Comparison of ENCODE assay signal across 8 mouse cellular contexts in the genomic region with DNA sequence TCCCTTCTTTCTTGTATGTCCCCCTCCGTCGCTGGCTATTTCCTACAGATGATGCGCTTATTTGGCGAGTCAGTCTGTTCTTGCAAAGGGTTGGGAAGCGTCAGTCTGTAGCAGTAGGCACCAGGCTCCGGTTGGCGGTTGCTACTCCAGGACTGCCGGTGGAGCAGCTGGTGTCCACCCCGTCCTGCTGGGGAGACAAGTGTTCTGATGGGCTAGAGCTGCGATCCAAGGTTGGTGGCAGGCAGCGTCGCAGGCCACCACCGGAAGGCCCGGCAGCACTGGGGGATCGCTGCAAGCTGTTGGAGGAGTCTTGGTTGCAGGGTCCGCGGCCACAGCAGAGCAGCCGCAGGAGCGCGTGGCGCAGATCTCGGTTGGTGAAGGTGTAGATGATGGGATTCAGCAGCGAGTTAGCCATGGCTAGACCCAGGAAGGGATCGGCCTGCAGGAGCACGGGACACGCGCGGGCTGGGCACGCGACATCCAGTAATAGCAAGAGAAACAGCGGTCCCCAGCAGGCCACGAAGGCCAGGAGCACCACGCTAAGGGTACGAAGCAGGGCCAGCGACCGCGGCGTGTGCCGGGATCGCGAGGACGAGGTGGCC. TPM values are rescaled to one million over a fixed set of nuclear protein-coding genes. Genes with fewer than 3 reads are reported as not detected.
DNase-seq lines count a peak whose midpoint lies in the region; ATAC-seq and TF ChIP-seq lines count a peak whose summit lies in the region.

No protein-coding gene starts in this region.

- DNase-seq in heart, adult 18-20 months = no peak
- DNase-seq in MEL (ENCODE audit: low read depth, low spot score) = no peak
- DNase-seq in liver, postnatal 0 days = no peak
- DNase-seq in adrenal gland, postnatal 36 days = no peak
- DNase-seq in adrenal gland, adult 8-10 months = no peak
- DNase-seq in gastrocnemius, postnatal 10 days = no peak

- H3K36me3 ChIP-seq in heart, embryonic 13.5 days = no peaks in the 10 kb centered on the region
- peaks cover 0 to 6% of the 10 kb centered on the region in 2 experiments; a peak in 2 of 4 replicates for H3K36me3 ChIP-seq in MEL (ENCODE audit: control insufficient read depth in 1 of 2, insufficient read depth in 2 of 2, low read length in 2 of 2)
- no peaks in the 10 kb centered on the region for H3K36me3 ChIP-seq in forebrain, embryonic 15.5 days
- H3K36me3 ChIP-seq in liver, postnatal 0 days (replicated peaks; ENCODE audit: insufficient read depth, low read length) = no peaks in the 10 kb centered on the region

- H3K9me3 ChIP-seq in heart, embryonic 13.5 days = peaks cover 5% of the 10 kb centered on the region; the same call in 1 of the 2 replicates
- H3K9me3 ChIP-seq in MEL (replicated peaks; ENCODE audit: insufficient read depth, low read length) = no peaks in the 10 kb centered on the region
- H3K9me3 ChIP-seq in forebrain, embryonic 15.5 days = no peaks in the 10 kb centered on the region
- H3K9me3 ChIP-seq in liver, postnatal 0 days (ENCODE audit: low read length) = no peaks in the 10 kb centered on the region

- no peak for TF ChIP-seq POLR2A in MEL (IDR thresholded peaks at IDR 0.05; ENCODE audit: control insufficient read depth in 1 of 2, insufficient read depth in 1 of 2, low read depth in 1 of 2, low read length in 2 of 2, poor library complexity in 1 of 2)

- H3K9ac ChIP-seq in heart, embryonic 13.5 days = peak overlapping the region; percentile 73
- H3K9ac ChIP-seq in MEL (ENCODE audit: control insufficient read depth, low read depth, low read length, poor library complexity, severe bottlenecking) = no peak overlapping the region
- H3K9ac ChIP-seq in forebrain, embryonic 15.5 days (replicated peaks) = peak overlapping the region; percentile 46
- no peak overlapping the region for H3K9ac ChIP-seq in liver, postnatal 0 days (replicated peaks)

- no peak for TF ChIP-seq EP300 in MEL (IDR thresholded peaks at IDR 0.05; ENCODE audit: low read depth in 1 of 2, low read length in 2 of 2)
- TF ChIP-seq EP300 in liver, postnatal 0 days (IDR thresholded peaks at IDR 0.05; ENCODE audit: low read depth) = no peak

- H3K4me1 ChIP-seq in heart, embryonic 13.5 days = peaks cover 32% of the 10 kb centered on the region
- H3K4me1 ChIP-seq in MEL (ENCODE audit: control insufficient read depth in 1 of 2, insufficient read depth in 2 of 2, low read length in 2 of 2) = peaks cover 2 to 12% of the 10 kb centered on the region in 2 experiments; a peak in 3 of 4 replicates
- peaks cover 24% of the 10 kb centered on the region for H3K4me1 ChIP-seq in forebrain, embryonic 15.5 days
- peaks cover 30% of the 10 kb centered on the region for H3K4me1 ChIP-seq in liver, postnatal 0 days (ENCODE audit: insufficient read depth)

- WGBS in heart, embryonic 13.5 days = 6% methylated on average over 42 of the region's 42 CpGs
- WGBS in forebrain, embryonic 15.5 days = 3% methylated on average over 42 of the region's 42 CpGs
- WGBS in liver, postnatal 0 days (ENCODE audit: insufficient replicate concordance) = 14% methylated on average over 42 of the region's 42 CpGs

- H3K79me2 ChIP-seq in MEL (ENCODE audit: control insufficient read depth, insufficient read depth, low read length, poor library complexity) = peaks cover 5% of the 10 kb centered on the region

- no peak overlapping the region for H3K27ac ChIP-seq in heart, embryonic 13.5 days (replicated peaks)
- H3K27ac ChIP-seq in MEL (ENCODE audit: control insufficient read depth, low read depth, low read length) = no peak overlapping the region
- no peak overlapping the region for H3K27ac ChIP-seq in forebrain, embryonic 15.5 days (replicated peaks)
- H3K27ac ChIP-seq in liver, postnatal 0 days (ENCODE audit: low read depth) = no peak overlapping the region

- ATAC-seq in heart, embryonic 13.5 days (ENCODE audit: extremely low read depth, insufficient number of reproducible peaks, low FRiP score, low TSS enrichment) = no peak
- ATAC-seq in forebrain, embryonic 15.5 days (replicated peaks) = 0 out of 2 replicates have a peak, but pooled peaks have one; percentile 11
- no peak for ATAC-seq in liver, postnatal 0 days

- no peak for TF ChIP-seq RAD21 in MEL (IDR thresholded peaks at IDR 0.05; ENCODE audit: low read depth, low read length)

- peaks cover 73% of the 10 kb centered on the region for H3K27me3 ChIP-seq in heart, embryonic 13.5 days (replicated peaks)
- H3K27me3 ChIP-seq in MEL (ENCODE audit: control insufficient read depth in 1 of 2, insufficient read depth in 2 of 2, low read length in 2 of 2) = no peaks in the 10 kb centered on the region; a peak in 1 of 4 replicates
- peaks cover 61% of the 10 kb centered on the region for H3K27me3 ChIP-seq in forebrain, embryonic 15.5 days
- H3K27me3 ChIP-seq in liver, postnatal 0 days (ENCODE audit: insufficient read depth, low read length) = peaks cover 56% of the 10 kb centered on the region

- TF ChIP-seq CTCF in MEL (IDR thresholded peaks at IDR 0.05 in 2 of 3, conservative IDR thresholded peaks at IDR 0.05 in 1 of 3; ENCODE audit: control insufficient read depth in 1 of 3, insufficient read depth in 1 of 3, low read depth in 2 of 3, low read length in 3 of 3, poor library complexity in 1 of 3, severe bottlenecking in 1 of 3) = no peak
- no peak for TF ChIP-seq CTCF in liver, postnatal 0 days (IDR thresholded peaks at IDR 0.05; ENCODE audit: low read depth)

- H3K4me3 ChIP-seq in heart, embryonic 13.5 days = peak overlapping the region; percentile 57
- no peak overlapping the region for H3K4me3 ChIP-seq in MEL (ENCODE audit: control insufficient read depth in 1 of 2, insufficient read depth in 1 of 2, low read depth in 2 of 2, low read length in 2 of 2)
- H3K4me3 ChIP-seq in forebrain, embryonic 15.5 days = peak overlapping the region; percentile 46
- H3K4me3 ChIP-seq in liver, postnatal 0 days (ENCODE audit: low read depth, low read length) = peak overlapping the region; percentile 53

- peak overlapping the region; percentile 82 for H3K4me2 ChIP-seq in heart, embryonic 13.5 days
- peak overlapping the region; percentile 82 for H3K4me2 ChIP-seq in forebrain, embryonic 15.5 days (replicated peaks)
- H3K4me2 ChIP-seq in liver, postnatal 0 days (ENCODE audit: low read depth, low read length) = peak overlapping the region; percentile 76

RNA-seq across cellular contexts. Expression of a gene that starts 4.3 kb away (rescaled TPM):
- polyA plus RNA-seq in heart, embryonic 13.5 days (2015; fragmentation: Nextera tagmentation; extraction: Ambion mirVana) = 0.07 and 0.11 TPM in 2 replicates
- 1 to 10 TPM in 1 of 2 experiments, under 1 TPM in 1; 0.89 to 1.5 TPM for total RNA-seq in heart, adult 18-20 months (2021)
- 0.04 TPM in 1 of 2 replicates, not detected in the other for total RNA-seq in MEL (2012; rRNA removed)
- polyA plus RNA-seq in MEL (2012; ENCODE audit: insufficient read depth in 1 of 2, insufficient read length in 2 of 2, low read depth in 1 of 2, low replicate concordance in 2 of 2, missing spikeins in 1 of 2) = under 1 TPM in 1 of 2 experiments, not detected in 1; 0.08 TPM
- 1.6 TPM in 2 replicates for polyA plus RNA-seq in forebrain, embryonic 15.5 days (2015; fragmentation: Nextera tagmentation; extraction: Ambion mirVana)
- 0.08 and 0.17 TPM in 2 replicates for polyA plus RNA-seq in liver, postnatal 0 days (2015; fragmentation: Nextera tagmentation; extraction: Ambion mirVana)
- under 1 TPM in 1 of 2 experiments, not detected in 1; 0.99 TPM for total RNA-seq in adrenal gland, postnatal 36 days (2021)
- under 1 TPM; 0.27 to 0.75 (median 0.46) TPM for total RNA-seq in adrenal gland, adult 8-10 months (2022)
- under 1 TPM; 0.09 to 0.19 TPM for total RNA-seq in gastrocnemius, postnatal 10 days (2021)

RNA-seq across cellular contexts. Expression of a gene that starts 4.8 kb away (rescaled TPM):
- 51.1 and 52.7 TPM in 2 replicates for polyA plus RNA-seq in heart, embryonic 13.5 days (2015; fragmentation: Nextera tagmentation; extraction: Ambion mirVana)
- total RNA-seq in heart, adult 18-20 months (2021) = 10 to 100 TPM; 43.1 to 44.5 TPM
- total RNA-seq in MEL (2012; rRNA removed) = 168 and 174 TPM in 2 replicates
- polyA plus RNA-seq in MEL (2012; ENCODE audit: insufficient read depth in 1 of 2, insufficient read length in 2 of 2, low read depth in 1 of 2, low replicate concordance in 2 of 2, missing spikeins in 1 of 2) = 100 to 1,000 TPM in 1 of 2 experiments, 10 to 100 TPM in 1; 67.5 to 171 TPM
- 71.6 and 72.5 TPM in 2 replicates for polyA plus RNA-seq in forebrain, embryonic 15.5 days (2015; fragmentation: Nextera tagmentation; extraction: Ambion mirVana)
- 22.9 and 26.5 TPM in 2 replicates for polyA plus RNA-seq in liver, postnatal 0 days (2015; fragmentation: Nextera tagmentation; extraction: Ambion mirVana)
- 10 to 100 TPM; 45.8 to 46.0 TPM for total RNA-seq in adrenal gland, postnatal 36 days (2021)
- total RNA-seq in adrenal gland, adult 8-10 months (2022) = 10 to 100 TPM; 50.7 to 62.6 (median 57.4) TPM
- 10 to 100 TPM; 59.6 to 60.9 TPM for total RNA-seq in gastrocnemius, postnatal 10 days (2021)

RNA-seq across cellular contexts. Expression of a gene that starts 21.2 kb away (rescaled TPM):
- polyA plus RNA-seq in heart, embryonic 13.5 days (2015; fragmentation: Nextera tagmentation; extraction: Ambion mirVana) = 41.6 and 51.4 TPM in 2 replicates
- 100 to 1,000 TPM in 1 of 2 experiments, 10 to 100 TPM in 1; 82.0 to 101 TPM for total RNA-seq in heart, adult 18-20 months (2021)
- total RNA-seq in MEL (2012; rRNA removed) = 76.4 and 83.9 TPM in 2 replicates
- polyA plus RNA-seq in MEL (2012; ENCODE audit: insufficient read depth in 1 of 2, insufficient read length in 2 of 2, low read depth in 1 of 2, low replicate concordance in 2 of 2, missing spikeins in 1 of 2) = 10 to 100 TPM in 1 of 2 experiments, not detected in 1; 99.7 TPM
- 53.1 and 55.0 TPM in 2 replicates for polyA plus RNA-seq in forebrain, embryonic 15.5 days (2015; fragmentation: Nextera tagmentation; extraction: Ambion mirVana)
- polyA plus RNA-seq in liver, postnatal 0 days (2015; fragmentation: Nextera tagmentation; extraction: Ambion mirVana) = 49.3 and 51.2 TPM in 2 replicates
- total RNA-seq in adrenal gland, postnatal 36 days (2021) = 10 to 100 TPM; 39.1 to 39.5 TPM
- 10 to 100 TPM; 38.7 to 47.3 (median 40.8) TPM for total RNA-seq in adrenal gland, adult 8-10 months (2022)
- total RNA-seq in gastrocnemius, postnatal 10 days (2021) = 10 to 100 TPM; 28.4 to 31.9 TPM

RNA-seq across cellular contexts. Expression of a gene that starts 43.8 kb away (rescaled TPM):
- 12.7 and 13.2 TPM in 2 replicates for polyA plus RNA-seq in heart, embryonic 13.5 days (2015; fragmentation: Nextera tagmentation; extraction: Ambion mirVana)
- 10 to 100 TPM; 10.6 to 17.2 TPM for total RNA-seq in heart, adult 18-20 months (2021)
- 175 and 199 TPM in 2 replicates for total RNA-seq in MEL (2012; rRNA removed)
- polyA plus RNA-seq in MEL (2012; ENCODE audit: insufficient read depth in 1 of 2, insufficient read length in 2 of 2, low read depth in 1 of 2, low replicate concordance in 2 of 2, missing spikeins in 1 of 2) = 100 to 1,000 TPM in 1 of 2 experiments, 10 to 100 TPM in 1; 76.1 to 233 TPM
- 18.0 and 18.1 TPM in 2 replicates for polyA plus RNA-seq in forebrain, embryonic 15.5 days (2015; fragmentation: Nextera tagmentation; extraction: Ambion mirVana)
- polyA plus RNA-seq in liver, postnatal 0 days (2015; fragmentation: Nextera tagmentation; extraction: Ambion mirVana) = 4.7 and 5.3 TPM in 2 replicates
- total RNA-seq in adrenal gland, postnatal 36 days (2021) = 10 to 100 TPM; 24.8 to 32.2 TPM
- total RNA-seq in adrenal gland, adult 8-10 months (2022) = 10 to 100 TPM; 33.0 to 52.0 (median 41.8) TPM
- total RNA-seq in gastrocnemius, postnatal 10 days (2021) = 10 to 100 TPM; 10.8 to 14.5 TPM

RNA-seq across cellular contexts. Expression of a gene that starts 47.3 kb away (rescaled TPM):
- polyA plus RNA-seq in heart, embryonic 13.5 days (2015; fragmentation: Nextera tagmentation; extraction: Ambion mirVana) = 80.4 and 101 TPM in 2 replicates
- 10 to 100 TPM; 14.3 to 15.9 TPM for total RNA-seq in heart, adult 18-20 months (2021)
- total RNA-seq in MEL (2012; rRNA removed) = 40.1 and 55.2 TPM in 2 replicates
- polyA plus RNA-seq in MEL (2012; ENCODE audit: insufficient read depth in 1 of 2, insufficient read length in 2 of 2, low read depth in 1 of 2, low replicate concordance in 2 of 2, missing spikeins in 1 of 2) = 10 to 100 TPM in 1 of 2 experiments, not detected in 1; 67.9 TPM
- polyA plus RNA-seq in forebrain, embryonic 15.5 days (2015; fragmentation: Nextera tagmentation; extraction: Ambion mirVana) = 91.3 and 97.9 TPM in 2 replicates
- polyA plus RNA-seq in liver, postnatal 0 days (2015; fragmentation: Nextera tagmentation; extraction: Ambion mirVana) = 74.3 and 76.6 TPM in 2 replicates
- 10 to 100 TPM; 14.2 to 16.0 TPM for total RNA-seq in adrenal gland, postnatal 36 days (2021)
- total RNA-seq in adrenal gland, adult 8-10 months (2022) = 10 to 100 TPM; 11.9 to 24.1 (median 18.5) TPM
- 10 to 100 TPM; 14.2 to 16.1 TPM for total RNA-seq in gastrocnemius, postnatal 10 days (2021)

Comparison
In these comparisons a context has a peak if more than half of its experiments do, and no peak if none do; other contexts are left out.
1. H3K4me3 ChIP-seq: peak in heart, embryonic 13.5 days (single experiment), forebrain, embryonic 15.5 days (single experiment) and liver, postnatal 0 days (single experiment); none in MEL (0 of 2).
2. H3K9ac ChIP-seq: peak in heart, embryonic 13.5 days (single experiment) and forebrain, embryonic 15.5 days (single experiment); none in MEL (single experiment) and liver, postnatal 0 days (single experiment).
3. Peak in every context shown above with its lines, with median percentiles within 50 percentile points of each other: H3K4me2 ChIP-seq.